Mouse (Mus musculus): ENCODE results near the gene Cd44. TPM values are rescaled to one million over a fixed set of nuclear protein-coding genes. Genes with fewer than 3 reads are reported as not detected.

Gene Cd44
- polyA plus RNA-seq, 1 experiment from 2014 or later, result 3.8 TPM

GRCm38 (mm10) chr2:102771304-102771703, 130.2 kb downstream of the Cd44 start:
- H3K4me1 ChIP-seq (replicated peaks), result no peaks in the 10 kb centered on the region
- no peak overlapping the region for H3K4me2 ChIP-seq
- peaks cover 9% of the 10 kb centered on the region for H3K36me3 ChIP-seq
- no peak overlapping the region for H3K27ac ChIP-seq (replicated peaks)
- no peaks in the 10 kb centered on the region for H3K27me3 ChIP-seq
- WGBS, result 89% methylated on average over 1 of the region's 1 CpGs
- no peaks in the 10 kb centered on the region for H3K9me3 ChIP-seq
- no peak overlapping the region for H3K4me3 ChIP-seq
- H3K9ac ChIP-seq, result no peak overlapping the region
- no peak for ATAC-seq (ENCODE audit: low FRiP score, low read depth)

GRCm38 (mm10) chr2:102768267-102768666, 133.2 kb downstream of the Cd44 start:
- H3K4me2 ChIP-seq, result no peak overlapping the region
- no peak overlapping the region for H3K4me3 ChIP-seq
- no peak for ATAC-seq (ENCODE audit: low FRiP score, low read depth)
- 72% methylated on average over 3 of the region's 3 CpGs for WGBS
- H3K36me3 ChIP-seq, result peaks cover 18% of the 10 kb centered on the region
- no peaks in the 10 kb centered on the region for H3K27me3 ChIP-seq
- H3K9ac ChIP-seq, result no peak overlapping the region
- no peaks in the 10 kb centered on the region for H3K9me3 ChIP-seq
- no peaks in the 10 kb centered on the region for H3K4me1 ChIP-seq (replicated peaks)
- H3K27ac ChIP-seq (replicated peaks), result no peak overlapping the region

- no peaks in the 10 kb centered on the region for H3K9me3 ChIP-seq
- no peak overlapping the region for H3K4me2 ChIP-seq
- WGBS, result 85% methylated on average over 8 of the region's 8 CpGs
- no peaks in the 10 kb centered on the region for H3K27me3 ChIP-seq
- H3K4me3 ChIP-seq, result no peak overlapping the region
- no peak overlapping the region for H3K9ac ChIP-seq
- peaks cover 21% of the 10 kb centered on the region for H3K36me3 ChIP-seq
- no peaks in the 10 kb centered on the region for H3K4me1 ChIP-seq (replicated peaks)
- ATAC-seq (ENCODE audit: low FRiP score, low read depth), result no peak
- no peak overlapping the region for H3K27ac ChIP-seq (replicated peaks)
Observed at GRCm38 (mm10) chr2:102764602-102765374, 136.7 kb downstream of the Cd44 start.

GRCm38 (mm10) chr2:102763991-102764390, 137.5 kb downstream of the Cd44 start:
- H3K4me2 ChIP-seq, result no peak overlapping the region
- no peaks in the 10 kb centered on the region for H3K9me3 ChIP-seq
- WGBS, result 96% methylated on average over 2 of the region's 2 CpGs
- H3K4me1 ChIP-seq (replicated peaks), result no peaks in the 10 kb centered on the region
- no peak overlapping the region for H3K4me3 ChIP-seq
- H3K27me3 ChIP-seq, result no peaks in the 10 kb centered on the region
- no peak for ATAC-seq (ENCODE audit: low FRiP score, low read depth)
- H3K27ac ChIP-seq (replicated peaks), result no peak overlapping the region
- peaks cover 15% of the 10 kb centered on the region for H3K36me3 ChIP-seq
- no peak overlapping the region for H3K9ac ChIP-seq

GRCm38 (mm10) chr2:102763176-102763575, 138.3 kb downstream of the Cd44 start:
- Histone ChIP-seq H3K27me3 (no peaks in the 10 kb centered on the region), H3K36me3 (peaks cover 16% of the 10 kb centered on the region), H3K4me1 (replicated peaks) (no peaks in the 10 kb centered on the region), H3K9ac (no peak overlapping the region), H3K27ac (replicated peaks) (no peak overlapping the region), H3K4me2 (no peak overlapping the region), H3K4me3 (no peak overlapping the region), H3K9me3 (no peaks in the 10 kb centered on the region)
- 83% methylated on average over 3 of the region's 3 CpGs for WGBS
- no peak for ATAC-seq (ENCODE audit: low FRiP score, low read depth)

Other genes starting within 250 kb of the Cd44 start
- gene Slc1a2, start 243.0 kb downstream of the Cd44 start, polyA plus RNA-seq (2015; fragmentation: Nextera tagmentation; extraction: Ambion mirVana), result 18.6 and 19.1 TPM in 2 replicates
- 67.0 and 68.2 TPM in 2 replicates for gene Pdhx, start 171.8 kb upstream of the Cd44 start, polyA plus RNA-seq (2015; fragmentation: Nextera tagmentation; extraction: Ambion mirVana)
- gene Apip, start 172.0 kb upstream of the Cd44 start, polyA plus RNA-seq (2015; fragmentation: Nextera tagmentation; extraction: Ambion mirVana), result 53.1 and 55.0 TPM in 2 replicates

Measured in hindbrain, embryonic 15.5 days (tissue).